Mouse (Mus musculus): ENCODE data around the gene Pdxdc1. TPM values are rescaled to one million over a fixed set of nuclear protein-coding genes. Genes with fewer than 3 reads are reported as not detected.
"Not testable (repeated sequence)": the region's sequence is repeated elsewhere in the genome, so short reads cannot be mapped to it uniquely, and the experiment has no call there.

The Pdxdc1 gene
- total RNA-seq, 2 experiments from 2014 or later, result 85.3 to 93.7 TPM

GRCm38 (mm10) chr16:13819394-13819743 is 83.6 kb downstream of the Pdxdc1 start:
- no peak for DNase-seq (ENCODE audit: low spot score in 2 of 2)

GRCm38 (mm10) chr16:13818560-13819393 is 84.2 kb downstream of the Pdxdc1 start, which contains the start of gene Ntan1:
TSS of gene Ntan1 (plus strand) at chr16:13818845.
- peak; percentile 97 to 98 for DNase-seq (ENCODE audit: low spot score in 2 of 2)

GRCm38 (mm10) chr16:13813200-13813599 is 89.7 kb downstream of the Pdxdc1 start:
- no peak for DNase-seq (ENCODE audit: low spot score in 2 of 2)

GRCm38 (mm10) chr16:13812152-13812551 is 90.8 kb downstream of the Pdxdc1 start:
- no peak for DNase-seq (ENCODE audit: low spot score in 2 of 2)

- DNase-seq (ENCODE audit: low spot score in 2 of 2), result no peak
Measured at GRCm38 (mm10) chr16:13808410-13808809, 94.5 kb downstream of the Pdxdc1 start.

- DNase-seq (ENCODE audit: low spot score in 2 of 2), result no peak
Measured at GRCm38 (mm10) chr16:13807616-13808015, 95.3 kb downstream of the Pdxdc1 start.

- DNase-seq (ENCODE audit: low spot score in 2 of 2), result no peak
Measured at GRCm38 (mm10) chr16:13804666-13805065, 98.3 kb downstream of the Pdxdc1 start.

GRCm38 (mm10) chr16:13801231-13801630 is 101.7 kb downstream of the Pdxdc1 start:
- no peak for DNase-seq (ENCODE audit: low spot score in 2 of 2)

GRCm38 (mm10) chr16:13796746-13797175 is 106.2 kb downstream of the Pdxdc1 start:
- DNase-seq (ENCODE audit: low spot score in 2 of 2), result no peak

- DNase-seq (ENCODE audit: low spot score in 2 of 2), result not testable (repeated sequence)
Measured at GRCm38 (mm10) chr16:13793441-13793840, 109.5 kb downstream of the Pdxdc1 start.

GRCm38 (mm10) chr16:13785932-13786331 is 117.0 kb downstream of the Pdxdc1 start:
- DNase-seq (ENCODE audit: low spot score in 2 of 2), result no peak

Small RNAs within 50 kb of the gene (microRNA-seq; reads per million reads assigned to microRNA genes)
- 0 reads per million in 2 experiments for gene Gm27734 (ENCODE audit: borderline number of aligned reads in 2 of 2)

Other genes starting within 250 kb of the Pdxdc1 start
- 10 to 100 TPM; 25.0 to 38.3 TPM for gene Parn, start 235.0 kb downstream of the Pdxdc1 start, total RNA-seq (2021)
- gene Bfar, start 231.3 kb downstream of the Pdxdc1 start, total RNA-seq (2021), result 10 to 100 TPM; 41.8 to 46.6 TPM
- 1 to 10 TPM; 5.0 to 6.2 TPM for gene 3110001I22Rik, start 231.2 kb downstream of the Pdxdc1 start, total RNA-seq (2021)
- gene Pla2g10, start 172.1 kb downstream of the Pdxdc1 start, total RNA-seq (2021), result not detected
- gene Rrn3, start 122.4 kb downstream of the Pdxdc1 start, total RNA-seq (2021), result 10 to 100 TPM; 45.5 to 61.1 TPM
- 10 to 100 TPM; 48.9 to 76.9 TPM for gene Ntan1, start 84.3 kb downstream of the Pdxdc1 start, total RNA-seq (2021)
- 1 to 10 TPM; 7.0 to 7.1 TPM for gene Mpv17l, start within 50 bp of the Pdxdc1 start, total RNA-seq (2021)
- gene 2900011O08Rik, start 83.5 kb upstream of the Pdxdc1 start, total RNA-seq (2021), result 1 to 10 TPM; 1.3 TPM
- not detected for gene Ifitm7, start 83.8 kb upstream of the Pdxdc1 start, total RNA-seq (2021)